Mouse (Mus musculus) ovary, postnatal 10 days (tissue): ENCODE data around the gene Rnf34.

ENCODE experiments used
- DNase-seq: peaks from one replicate; pipeline ENCODE4 v3.0.0; 2022; ENCODE audit warnings: low spot score

Rnf34 gene

GRCm38 (mm10) chr5:122873573-122873972 is 23.7 kb downstream of the Rnf34 start:
- DNase-seq = no peak

- no peak for DNase-seq
Measured at GRCm38 (mm10) chr5:122874359-122874758, 24.5 kb downstream of the Rnf34 start.

GRCm38 (mm10) chr5:122876671-122877070 is 26.8 kb downstream of the Rnf34 start:
- no peak for DNase-seq

GRCm38 (mm10) chr5:122880241-122880980 is 30.6 kb downstream of the Rnf34 start:
- DNase-seq = no peak

GRCm38 (mm10) chr5:122881313-122881712 is 31.5 kb downstream of the Rnf34 start:
- DNase-seq = peak; percentile 37

- DNase-seq = no peak
Measured at GRCm38 (mm10) chr5:122882256-122883050, 32.6 kb downstream of the Rnf34 start.

- no peak for DNase-seq
Measured at GRCm38 (mm10) chr5:122883237-122883636, 33.4 kb downstream of the Rnf34 start.

GRCm38 (mm10) chr5:122883652-122884235 is 33.9 kb downstream of the Rnf34 start:
- DNase-seq = no peak

- DNase-seq = no peak
Measured at GRCm38 (mm10) chr5:122884594-122885348, 34.9 kb downstream of the Rnf34 start.

- DNase-seq = no peak
Measured at GRCm38 (mm10) chr5:122887033-122887432, 37.2 kb downstream of the Rnf34 start.

- no peak for DNase-seq
Measured at GRCm38 (mm10) chr5:122887926-122888611, 38.2 kb downstream of the Rnf34 start.

GRCm38 (mm10) chr5:122888612-122889214 is 38.9 kb downstream of the Rnf34 start:
- DNase-seq = no peak

GRCm38 (mm10) chr5:122890396-122890795 is 40.5 kb downstream of the Rnf34 start:
- no peak for DNase-seq

GRCm38 (mm10) chr5:122893270-122893669 is 43.4 kb downstream of the Rnf34 start:
- no peak for DNase-seq

- DNase-seq = no peak
Measured at GRCm38 (mm10) chr5:122894007-122894637, 44.3 kb downstream of the Rnf34 start.

- no peak for DNase-seq
Measured at GRCm38 (mm10) chr5:122894821-122895220, 45.0 kb downstream of the Rnf34 start.

GRCm38 (mm10) chr5:122898153-122898552 is 48.3 kb downstream of the Rnf34 start:
- DNase-seq = no peak

GRCm38 (mm10) chr5:122898963-122899776 is 49.3 kb downstream of the Rnf34 start:
- DNase-seq = no peak

- peak; percentile 70 for DNase-seq
Measured at GRCm38 (mm10) chr5:122899777-122900557, 50.1 kb downstream of the Rnf34 start.
